Mouse (Mus musculus) ES-E14 (cell line): ENCODE results near the gene Kcnj9. TPM values are rescaled to one million over a fixed set of nuclear protein-coding genes. Genes with fewer than 3 reads are reported as not detected.
A peak's percentile ranks its signal among the peaks of the same experiment; 100 is the strongest.

Source experiments
- DNase-seq: peaks from one replicate; pipeline ENCODE4 v3.0.0-alpha.2; 2013; ENCODE audit warnings: low read depth, low spot score
- H3K27ac ChIP-seq: 2 replicates; pipeline ENCODE4 v1.5.1; 2012; ENCODE audit warnings: low read depth, mild to moderate bottlenecking, low read length, moderate library complexity, mixed read lengths; ENCODE audit not compliant: poor library complexity, insufficient read depth, severe bottlenecking
- H3K36me3 ChIP-seq: 2 replicates; pipeline ENCODE4 v1.6.1; 2012; ENCODE audit warnings: mild to moderate bottlenecking, low read length, moderate library complexity, mixed read lengths; ENCODE audit not compliant: control insufficient read depth, poor library complexity, insufficient read depth, severe bottlenecking
- H3K4me1 ChIP-seq, 2 experiments: fragments of 150-350 bp in 1 of 2; sonication (generic) in 1 of 2; 2 replicates each; pipeline ENCODE4 v1.6.1; 2012; ENCODE audit warnings: low read length in 2 of 2, mild to moderate bottlenecking in 1 of 2, mixed read lengths in 1 of 2; ENCODE audit not compliant: control insufficient read depth in 2 of 2, insufficient read depth in 2 of 2, poor library complexity in 1 of 2
- H3K4me3 ChIP-seq, 2 experiments: fragments of 150-350 bp in 1 of 2; sonication (generic) in 1 of 2; 2 replicates each; pipeline ENCODE4 v1.5.1; 2012; ENCODE audit warnings: low read length in 2 of 2, low read depth in 1 of 2, mild to moderate bottlenecking in 1 of 2, mixed read lengths in 1 of 2; ENCODE audit not compliant: insufficient read depth in 1 of 2, poor library complexity in 1 of 2, severe bottlenecking in 1 of 2
- H3K9ac ChIP-seq: 2 replicates; pipeline ENCODE4 v1.6.1; 2012; ENCODE audit warnings: low read depth, mild to moderate bottlenecking, low read length, mixed read lengths; ENCODE audit not compliant: poor library complexity, insufficient read depth, severe bottlenecking
- H3K9me3 ChIP-seq: fragments of 150-350 bp; sonication (generic); 2 replicates; pipeline ENCODE4 v1.6.1; 2012; ENCODE audit warnings: low read depth, mild to moderate bottlenecking, low read length; ENCODE audit not compliant: control insufficient read depth, insufficient read depth
- CHD2 ChIP-seq: IDR thresholded peaks from 2 replicates; pipeline ENCODE4 v1.6.1; 2014; ENCODE audit warnings: mild to moderate bottlenecking, low read depth, low read length, inconsistent platforms
- HCFC1 ChIP-seq: IDR thresholded peaks from 2 replicates; pipeline ENCODE4 v1.6.1; 2012; ENCODE audit warnings: low read length, inconsistent platforms, borderline replicate concordance; ENCODE audit not compliant: insufficient read depth
- MAFK ChIP-seq: IDR thresholded peaks from 2 replicates; pipeline ENCODE4 v1.6.1; 2014; ENCODE audit warnings: mild to moderate bottlenecking, low read depth, low read length, inconsistent platforms; ENCODE audit not compliant: insufficient read depth
- ZC3H11A ChIP-seq: IDR thresholded peaks from 2 replicates; pipeline ENCODE4 v1.6.1; 2012; ENCODE audit warnings: low read depth, mild to moderate bottlenecking, inconsistent platforms, low read length, borderline replicate concordance
- ZNF384 ChIP-seq: IDR thresholded peaks from 2 replicates; pipeline ENCODE4 v1.6.1; 2012; ENCODE audit warnings: low read depth, low read length, inconsistent platforms
- in situ Hi-C, 2 experiments: fragments of 600-800 bp; cut with MboI; formaldehyde crosslinking; loops; one replicate each; pipeline ENCODE4 v1.15.1; 2025; ENCODE audit warnings: low sequenced_read_pairs in 2 of 2, inconsistent platforms in 1 of 2; ENCODE audit not compliant: unreplicated experiment in 2 of 2
- total RNA-seq: library from RNA; depleted of rRNA; stranded (reverse); fragments of 300-350 nt; gene quantifications from 2 replicates; pipeline ENCODE4 v1.2.3, GENCODE M21; 2012

Gene Kcnj9
- total RNA-seq, 1 experiment, result 1.2 TPM

- Histone ChIP-seq H3K27ac (no peak within 1 kb of the TSS), H3K36me3 (no peaks in the 10 kb centered on the region), H3K4me3 (peak within 1 kb of the TSS; percentile 66 to 68), H3K9me3 (no peaks in the 10 kb centered on the region), H3K9ac (peak within 1 kb of the TSS; percentile 7; the same call in 1 of the 2 replicates), H3K4me1 (no peaks in the 10 kb centered on the region; a peak in 1 of 4 replicates)
- in situ Hi-C loops, result no loop called here
- TF ChIP-seq CHD2 (no peak), ZC3H11A (no peak), HCFC1 (no peak), ZNF384 (no peak), MAFK (no peak)
- DNase-seq, result peak; percentile 84
Measured at GRCm38 (mm10) chr1:172340729-172341321, 11.7 kb upstream of the Kcnj9 start, which contains the start of gene Kcnj10. Kcnj10 (plus strand) TSS chr1:172341210.

- Histone ChIP-seq H3K9ac (no peak overlapping the region), H3K36me3 (no peaks in the 10 kb centered on the region), H3K9me3 (no peaks in the 10 kb centered on the region), H3K27ac (no peak overlapping the region), H3K4me3 (no peak overlapping the region), H3K4me1 (no peaks in the 10 kb centered on the region; a peak in 1 of 4 replicates)
- in situ Hi-C loops, result no loop called here
- DNase-seq, result no peak
- TF ChIP-seq CHD2, result no peak
- no peak for TF ChIP-seq ZNF384
- TF ChIP-seq HCFC1, result no peak
- TF ChIP-seq ZC3H11A, result no peak
- no peak for TF ChIP-seq MAFK
Measured at GRCm38 (mm10) chr1:172337411-172338185, 8.5 kb upstream of the Kcnj9 start.

- TF ChIP-seq ZC3H11A (no peak), HCFC1 (no peak), ZNF384 (no peak), MAFK (no peak), CHD2 (no peak)
- DNase-seq, result no peak
- Histone ChIP-seq H3K4me3 (no peak overlapping the region), H3K27ac (no peak overlapping the region), H3K36me3 (no peaks in the 10 kb centered on the region), H3K9me3 (no peaks in the 10 kb centered on the region), H3K4me1 (no peaks in the 10 kb centered on the region), H3K9ac (no peak overlapping the region)
- in situ Hi-C loops, result no loop called here
Measured at GRCm38 (mm10) chr1:172335804-172336203, 6.7 kb upstream of the Kcnj9 start.

- no peak for DNase-seq
- no peaks in the 10 kb centered on the region for H3K9me3 ChIP-seq
- in situ Hi-C loops, result no loop called here
- H3K9ac ChIP-seq, result no peak overlapping the region
- H3K36me3 ChIP-seq, result no peaks in the 10 kb centered on the region
- H3K4me1 ChIP-seq, result no peaks in the 10 kb centered on the region
- no peak overlapping the region for H3K4me3 ChIP-seq
- H3K27ac ChIP-seq, result no peak overlapping the region
- TF ChIP-seq ZC3H11A (no peak), CHD2 (no peak), HCFC1 (no peak), MAFK (no peak), ZNF384 (no peak)
Measured at GRCm38 (mm10) chr1:172333512-172333911, 4.4 kb upstream of the Kcnj9 start.
